Mouse (Mus musculus) gonadal fat pad, adult 2 months (tissue): ENCODE data around the gene Phf21a. TPM values are rescaled to one million over a fixed set of nuclear protein-coding genes. Genes with fewer than 3 reads are reported as not detected.

Source experiments
- DNase-seq: peaks from one replicate; pipeline ENCODE4 v3.0.0-alpha.2; 2012; ENCODE audit warnings: low read depth
- polyA plus RNA-seq: library from polyadenylated mRNA; depleted of rRNA; stranded (reverse); fragments of >200 nt; gene quantifications from 2 replicates; pipeline ENCODE4 v1.2.3, GENCODE M21; 2012

The Phf21a gene
- polyA plus RNA-seq, 1 experiment: 32.2 TPM

DNA sequence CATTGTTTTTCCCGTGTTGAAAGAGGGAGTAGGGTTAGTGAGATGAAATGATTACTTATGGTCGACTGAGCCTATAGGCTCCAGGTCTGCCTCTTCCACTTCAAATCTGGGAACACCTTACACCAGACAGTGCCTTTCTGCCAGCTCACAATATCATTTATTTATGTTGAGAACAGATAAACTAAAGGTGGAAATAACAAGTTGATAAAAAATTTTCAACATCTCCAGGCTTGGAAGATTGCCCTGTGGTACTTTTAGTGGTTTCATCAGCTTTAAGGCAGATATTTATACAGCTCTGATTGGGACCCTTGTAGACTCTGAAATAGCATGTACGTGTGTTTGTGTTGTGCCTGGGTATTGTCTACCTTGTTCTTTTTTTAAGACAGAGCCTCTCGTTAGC, 83.4 kb downstream of the Phf21a start:
- no peak for DNase-seq

DNA sequence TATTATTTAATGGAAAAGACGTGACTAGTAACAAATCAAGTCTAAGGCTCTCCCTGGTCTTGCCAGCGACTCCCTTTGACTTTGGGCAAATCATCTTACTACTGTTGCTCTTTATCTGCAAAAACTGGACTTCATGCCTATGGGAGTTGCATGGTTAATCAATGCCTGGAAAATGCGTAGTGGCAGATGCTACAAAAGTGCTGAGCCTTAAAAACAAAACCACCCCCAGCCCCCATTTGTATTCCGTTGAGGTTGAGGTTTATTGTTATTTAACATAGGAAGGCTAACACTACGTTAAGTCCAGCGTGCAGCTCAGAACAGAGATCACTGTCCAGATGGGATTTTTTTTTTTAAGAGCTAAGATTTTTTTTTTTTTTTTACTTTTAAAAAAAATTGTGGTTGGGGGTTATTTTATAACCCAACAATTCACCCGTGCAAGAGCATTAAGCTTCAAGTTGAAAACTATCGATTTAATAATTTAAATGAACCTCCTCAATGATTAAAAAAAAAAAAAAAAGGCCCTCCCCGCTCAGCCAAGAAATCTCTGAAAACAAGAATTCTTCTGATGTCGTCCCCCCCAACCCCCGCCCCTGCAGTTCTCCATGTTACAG, 89.3 kb downstream of the Phf21a start:
- no peak for DNase-seq

DNA sequence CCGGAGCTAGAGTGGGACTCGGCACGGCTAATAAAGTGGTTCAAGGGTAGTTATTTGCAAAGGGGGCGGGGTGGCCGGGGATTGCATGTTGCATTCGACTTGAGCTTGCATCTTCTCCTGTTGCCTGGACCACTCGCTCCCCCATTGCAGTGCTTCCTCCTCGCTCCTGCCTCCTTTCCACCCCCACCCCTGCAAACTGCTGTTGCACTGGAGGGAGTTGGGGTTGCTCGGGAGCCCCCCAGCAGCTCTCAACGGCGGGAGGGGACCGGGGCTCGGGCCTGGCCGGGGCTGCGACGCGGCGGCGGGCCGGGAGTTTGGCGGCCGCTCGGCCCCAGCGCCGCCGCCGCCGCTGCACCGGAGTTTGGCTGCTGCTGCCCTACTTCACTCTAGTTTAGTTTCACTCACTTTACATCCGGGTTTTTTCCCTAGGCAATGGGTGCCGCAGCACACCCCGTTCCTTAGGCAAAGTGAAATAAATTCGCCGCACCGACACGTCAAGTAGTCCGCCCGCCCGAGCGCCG, 90.1 kb downstream of the Phf21a start:
- no peak for DNase-seq

DNA sequence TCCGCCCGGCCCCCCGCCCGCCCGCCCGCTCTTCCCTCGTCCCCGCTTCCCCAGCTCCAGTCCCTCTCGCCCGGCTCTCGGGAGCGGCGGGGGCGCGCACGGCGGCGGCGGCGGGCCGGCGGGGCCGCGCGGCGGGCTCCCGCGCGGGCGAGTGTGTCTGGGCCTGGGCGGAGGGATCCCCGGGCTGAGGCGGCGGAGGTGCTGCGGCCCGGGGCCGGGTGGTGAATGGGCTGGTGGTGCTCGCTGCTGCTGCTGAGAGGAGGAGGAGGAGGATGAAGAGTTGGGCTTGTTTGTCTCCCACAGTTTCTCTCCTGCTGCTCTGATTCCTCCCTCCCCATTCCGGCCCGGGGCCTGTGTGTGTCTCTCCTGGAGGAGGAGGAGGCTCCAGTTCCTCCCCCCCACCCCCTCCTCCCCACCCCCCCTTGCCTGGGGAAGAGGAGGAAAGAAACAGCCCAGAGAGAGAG, 90.7 kb downstream of the Phf21a start:
- DNase-seq: no peak

DNA sequence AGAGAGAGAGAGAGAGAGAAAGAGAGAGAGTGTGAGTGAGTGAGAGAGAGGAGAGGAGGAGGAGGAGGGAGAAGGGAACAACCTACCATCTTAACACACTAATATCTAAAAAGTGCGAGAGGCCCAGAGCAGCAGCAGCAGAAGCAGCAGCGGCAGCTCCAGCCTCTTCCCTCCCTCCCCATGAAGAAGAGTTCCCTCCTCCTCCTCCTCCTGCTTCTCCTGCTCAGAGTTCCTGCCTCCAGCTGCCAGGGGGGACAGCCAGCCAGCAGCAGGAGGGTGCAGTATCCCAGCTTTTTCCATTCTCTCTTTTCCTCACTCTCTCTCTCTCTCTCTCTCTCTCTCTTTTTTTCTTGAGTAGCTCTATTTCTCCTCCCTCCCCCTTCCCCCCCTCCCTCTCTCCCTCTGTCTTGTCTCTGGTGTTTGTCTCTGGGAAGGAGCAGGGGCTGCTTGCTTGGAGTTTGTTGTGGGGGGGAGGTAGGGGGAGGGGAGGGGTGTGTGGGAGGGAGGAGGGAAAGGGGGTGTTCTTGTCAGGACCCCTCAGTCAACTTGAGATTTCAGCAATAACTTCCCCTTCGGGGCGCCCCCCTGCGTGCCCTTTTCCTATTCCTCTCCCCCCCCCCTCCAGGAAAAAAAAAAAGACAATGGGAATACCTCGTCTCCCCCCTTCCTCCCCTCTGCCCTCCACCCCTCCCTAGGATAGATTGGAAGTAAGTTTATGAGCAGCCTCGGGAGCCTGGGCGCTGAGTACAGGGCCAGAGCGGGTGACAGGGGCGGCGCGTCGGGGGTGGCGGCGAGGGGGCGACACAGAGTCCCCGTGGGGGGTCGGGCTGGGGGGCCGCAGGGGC, 91.4 kb downstream of the Phf21a start:
- DNase-seq: no peak

DNA sequence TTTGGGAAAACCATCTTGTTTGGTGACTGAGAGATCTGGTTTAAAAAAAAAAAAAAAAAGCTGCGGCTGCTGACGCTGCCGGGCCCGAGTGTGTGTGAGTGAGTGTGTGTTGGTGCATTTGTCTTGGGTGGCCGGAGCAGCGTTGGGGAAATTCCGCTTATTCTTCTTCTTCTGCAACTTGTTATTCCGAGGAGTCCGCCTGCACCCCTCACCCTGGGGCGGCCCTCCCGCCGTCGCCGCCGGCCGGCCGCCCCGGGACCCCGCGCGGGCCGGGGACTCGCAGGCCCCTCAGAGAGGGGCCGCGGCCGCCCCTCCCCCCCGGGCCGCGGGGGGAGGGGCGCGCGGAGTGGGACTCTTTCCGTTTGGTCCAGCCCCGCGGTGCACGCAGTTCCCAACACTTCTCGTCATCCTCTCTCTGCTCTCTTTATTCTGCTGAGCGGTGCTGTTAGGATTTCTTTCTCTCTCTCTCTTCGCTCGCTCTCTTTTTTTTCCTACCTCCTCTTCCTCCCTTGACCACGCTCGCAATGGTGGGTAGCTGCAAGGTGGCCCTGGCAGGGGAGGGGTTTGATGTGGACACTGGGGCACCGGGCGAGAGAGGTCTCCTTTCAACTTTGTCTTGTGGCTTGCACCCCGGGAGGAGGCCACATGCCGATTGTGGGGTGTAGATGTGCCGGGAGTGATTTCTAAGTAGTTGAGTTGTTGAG, 92.3 kb downstream of the Phf21a start:
- no peak for DNase-seq

DNA sequence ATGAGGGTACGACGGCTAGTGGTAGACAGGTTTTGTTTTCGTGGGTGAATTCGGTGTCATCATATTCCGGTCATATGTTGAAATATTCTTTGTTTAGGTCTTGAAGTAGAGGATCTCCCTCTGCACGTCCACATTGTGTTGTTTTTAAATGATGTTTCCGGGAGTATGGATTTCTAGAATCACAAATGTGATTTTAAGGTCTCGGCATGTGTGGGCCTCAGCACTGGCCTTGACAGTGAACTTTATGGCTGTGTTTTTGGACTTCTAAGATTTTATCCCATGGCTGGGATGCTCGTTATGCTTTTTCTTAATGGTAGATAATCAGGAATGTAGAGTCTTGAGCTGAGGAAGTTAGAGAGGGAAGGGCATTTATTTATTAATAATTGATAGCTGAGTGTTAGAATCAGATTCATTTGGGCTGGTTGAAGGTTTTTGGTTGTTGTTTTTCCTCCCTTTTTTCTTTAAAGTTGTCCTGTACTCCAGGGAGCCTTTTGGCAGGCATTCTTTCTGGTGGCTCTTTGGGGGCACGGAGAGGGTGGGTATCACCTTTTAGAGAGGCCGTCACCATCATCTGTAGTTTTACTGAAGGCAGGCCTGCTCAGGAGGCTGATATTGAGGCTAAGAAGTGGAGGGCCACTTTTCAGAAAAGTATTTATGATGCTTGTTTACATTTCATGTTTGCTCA, 93.0 kb downstream of the Phf21a start:
- no peak for DNase-seq

DNA sequence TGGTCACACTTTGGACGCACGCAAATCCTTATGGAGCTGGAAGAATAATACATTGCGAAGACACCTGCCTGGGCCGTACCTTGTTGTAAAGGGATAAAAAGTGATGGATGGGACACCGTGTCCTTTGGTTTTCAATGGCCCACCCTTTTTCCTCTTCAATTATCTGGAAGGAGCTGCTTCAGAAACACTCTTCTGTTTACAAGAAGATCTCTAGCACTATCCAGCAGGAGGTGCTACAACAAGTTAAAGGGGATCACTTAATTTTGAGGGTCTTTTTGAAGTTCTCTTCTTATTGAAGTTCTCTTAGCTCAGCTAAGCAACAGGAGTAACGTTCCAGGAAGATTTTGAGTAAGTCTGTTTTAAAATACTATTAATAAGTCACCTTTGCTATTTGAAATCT, 94.1 kb downstream of the Phf21a start:
- DNase-seq: no peak

DNA sequence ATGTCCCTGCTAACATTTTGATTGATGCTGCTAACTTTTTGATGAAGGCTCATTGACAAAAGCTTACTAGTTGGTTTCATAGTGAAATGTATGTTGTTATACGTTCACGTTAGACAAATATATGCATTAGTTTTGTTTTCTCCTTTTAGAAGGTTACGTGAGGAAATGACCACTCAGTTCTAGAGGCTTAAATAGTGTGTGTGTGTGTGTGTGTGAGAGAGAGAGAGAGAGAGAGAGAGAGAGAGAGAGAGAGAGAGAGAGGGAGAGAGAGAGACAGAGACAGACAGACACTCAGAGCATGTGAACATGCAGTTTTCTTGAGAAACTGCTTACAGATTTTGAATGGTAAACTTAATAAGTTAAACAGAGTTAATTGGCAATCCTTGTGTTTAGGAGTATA, 95.8 kb downstream of the Phf21a start:
- no peak for DNase-seq

DNA sequence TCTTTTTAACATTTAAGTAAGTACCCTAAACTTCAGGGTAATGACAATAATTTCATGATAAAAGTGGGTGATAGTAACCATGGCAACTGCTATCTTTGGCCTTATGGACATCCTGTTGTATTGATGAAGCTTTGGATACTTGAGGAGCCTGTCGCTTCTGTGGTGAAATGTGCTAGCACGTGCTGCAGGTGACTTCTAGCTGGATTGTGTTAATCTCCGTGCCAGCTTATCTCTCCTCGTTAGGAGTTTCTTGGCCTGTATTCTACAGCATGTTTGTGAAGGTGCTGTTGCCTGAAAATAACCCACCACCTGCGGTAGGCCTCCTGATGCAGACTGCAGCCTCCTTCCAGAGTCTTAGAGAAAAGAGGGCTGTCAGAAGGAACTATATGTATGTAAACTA, 98.0 kb downstream of the Phf21a start:
- DNase-seq: no peak

DNA sequence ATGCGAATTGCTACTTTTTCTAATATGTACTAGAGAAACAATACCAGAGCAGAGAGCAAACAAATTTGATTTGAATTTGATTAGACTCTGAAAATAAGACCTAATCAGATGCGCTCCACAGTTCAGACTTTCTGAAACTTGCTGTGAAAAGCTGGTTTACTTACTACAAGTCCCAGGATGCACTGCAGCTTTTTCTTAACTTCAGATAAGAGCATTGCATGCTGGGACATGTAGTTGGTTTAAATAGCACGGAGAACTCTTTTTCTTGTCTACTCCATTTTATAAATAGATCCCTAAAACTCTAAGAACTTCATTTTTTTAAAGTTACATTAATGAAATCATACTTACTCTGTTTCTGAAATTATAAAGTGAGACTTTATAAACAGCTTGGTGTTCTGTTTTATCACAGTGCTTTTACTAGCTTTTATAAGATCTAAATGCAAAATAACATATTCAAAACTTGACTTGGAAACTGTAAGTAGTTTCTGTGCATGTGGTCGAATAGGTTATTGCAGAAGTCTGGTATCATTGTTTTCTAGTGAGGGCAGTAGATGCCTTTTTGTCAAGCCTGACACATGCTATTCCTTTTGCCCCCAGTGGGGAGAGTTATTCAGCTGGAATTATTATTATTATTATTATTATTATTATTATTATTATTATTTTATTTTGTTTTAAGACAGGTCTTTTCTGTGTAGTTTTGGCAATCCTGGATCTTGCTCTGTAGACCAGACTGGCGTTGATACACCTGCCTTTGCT, 99.1 kb downstream of the Phf21a start:
- no peak for DNase-seq

DNA sequence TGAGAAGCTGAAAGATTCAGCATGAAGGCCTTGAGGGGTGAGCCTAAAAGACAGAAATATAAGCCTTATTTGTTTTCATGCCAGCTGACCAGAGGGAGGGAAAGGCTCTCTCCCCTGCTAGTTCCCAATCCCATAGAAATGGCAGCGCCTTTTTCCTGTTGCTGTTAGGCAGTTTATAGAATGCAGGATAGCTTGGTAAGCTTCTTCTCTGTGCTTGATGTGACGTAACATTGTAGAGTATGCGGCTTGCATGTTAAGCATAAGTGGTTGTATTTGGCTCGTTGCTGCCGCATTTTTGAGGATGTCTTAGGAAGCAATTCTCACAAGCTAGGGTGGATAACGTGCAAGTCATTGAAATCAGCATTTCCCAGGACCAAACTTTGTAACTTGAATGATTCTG, 105.2 kb downstream of the Phf21a start:
- DNase-seq: no peak

DNA sequence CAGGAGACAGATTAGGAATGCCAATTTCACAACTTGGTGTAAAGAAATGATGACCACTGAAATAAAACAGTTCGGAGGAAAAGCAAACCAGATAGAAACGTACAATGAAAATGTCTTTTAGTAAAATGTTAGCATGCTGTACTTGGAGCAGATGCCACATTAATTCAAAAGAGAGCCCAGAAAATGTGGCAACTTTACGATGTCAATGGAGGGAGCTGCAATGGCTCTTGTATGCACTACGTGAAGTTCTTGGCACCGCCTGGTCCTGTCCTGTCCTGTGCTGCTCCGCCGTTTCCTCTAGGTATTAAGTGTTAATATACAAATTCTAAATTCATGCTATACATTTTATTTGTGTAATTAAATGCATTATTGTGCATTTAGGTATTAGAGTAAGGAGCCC, 105.8 kb downstream of the Phf21a start:
- DNase-seq: no peak

DNA sequence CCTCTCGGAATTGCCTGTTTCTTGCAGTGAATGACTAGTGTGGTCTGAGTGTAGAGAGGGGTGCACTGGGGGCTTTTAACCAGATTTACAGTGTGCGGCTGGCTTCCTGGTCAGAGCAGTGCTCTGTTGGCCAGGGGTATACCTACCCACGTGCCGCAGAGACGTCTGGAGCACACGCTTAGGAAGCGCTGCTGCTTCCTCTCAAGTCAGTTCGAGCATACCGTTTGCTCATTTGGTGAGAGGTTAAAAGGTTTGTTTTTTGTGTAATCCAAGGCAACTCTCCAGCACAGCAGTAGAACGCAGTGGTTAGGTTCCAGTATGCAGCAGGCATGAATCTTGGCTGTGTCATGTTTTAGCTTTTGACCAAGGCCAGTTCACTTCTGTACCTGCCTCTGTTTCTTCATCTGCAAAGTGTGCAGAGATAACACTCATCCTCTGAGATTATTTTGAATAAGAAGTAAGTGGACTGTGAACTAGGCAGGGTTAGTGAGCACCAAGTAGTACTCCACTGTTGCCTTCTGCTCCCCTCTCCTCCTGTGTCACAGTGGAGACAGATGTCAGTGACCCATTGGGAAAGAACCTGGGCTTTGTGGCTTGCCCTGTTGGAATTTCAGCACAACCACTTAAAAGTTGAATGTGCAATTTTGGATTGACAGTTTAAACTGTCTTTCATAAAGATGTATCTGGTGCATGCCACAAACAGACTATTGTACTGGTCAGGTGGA, 106.8 kb downstream of the Phf21a start:
- DNase-seq: no peak

DNA sequence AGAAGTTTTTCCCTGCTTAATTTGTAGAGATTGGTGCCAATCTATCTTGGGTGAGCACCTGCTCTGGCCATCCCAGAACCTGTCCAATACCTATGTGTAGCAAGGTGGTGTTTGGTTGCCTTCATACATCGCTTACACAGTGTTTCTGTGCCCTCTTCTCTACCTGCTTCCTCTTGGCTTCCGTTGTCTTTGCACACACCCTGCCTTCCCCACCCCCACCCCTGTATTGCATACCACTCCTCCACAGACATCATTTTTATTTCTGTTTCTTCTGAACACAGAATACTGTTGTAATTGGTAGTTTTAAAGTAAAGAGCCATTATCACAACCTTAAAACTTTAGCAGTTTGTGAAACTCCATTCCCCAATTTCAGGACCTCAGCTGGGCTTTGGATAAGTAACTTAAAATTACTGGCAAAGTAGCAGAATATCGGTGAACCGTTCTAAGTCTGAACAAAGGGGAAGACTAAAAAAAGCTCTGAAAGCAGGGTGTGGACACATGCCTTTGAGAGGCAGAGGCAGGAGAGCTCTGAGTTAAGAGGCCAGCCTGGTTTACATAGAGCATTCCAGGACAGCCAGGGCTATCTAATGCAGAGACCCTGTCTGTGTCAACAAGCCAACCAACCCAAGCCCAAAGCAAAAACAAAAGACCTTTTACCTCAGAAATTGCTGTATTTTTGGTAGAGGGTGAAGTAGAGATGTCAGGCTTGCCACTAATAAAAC, 109.6 kb downstream of the Phf21a start:
- no peak for DNase-seq

DNA sequence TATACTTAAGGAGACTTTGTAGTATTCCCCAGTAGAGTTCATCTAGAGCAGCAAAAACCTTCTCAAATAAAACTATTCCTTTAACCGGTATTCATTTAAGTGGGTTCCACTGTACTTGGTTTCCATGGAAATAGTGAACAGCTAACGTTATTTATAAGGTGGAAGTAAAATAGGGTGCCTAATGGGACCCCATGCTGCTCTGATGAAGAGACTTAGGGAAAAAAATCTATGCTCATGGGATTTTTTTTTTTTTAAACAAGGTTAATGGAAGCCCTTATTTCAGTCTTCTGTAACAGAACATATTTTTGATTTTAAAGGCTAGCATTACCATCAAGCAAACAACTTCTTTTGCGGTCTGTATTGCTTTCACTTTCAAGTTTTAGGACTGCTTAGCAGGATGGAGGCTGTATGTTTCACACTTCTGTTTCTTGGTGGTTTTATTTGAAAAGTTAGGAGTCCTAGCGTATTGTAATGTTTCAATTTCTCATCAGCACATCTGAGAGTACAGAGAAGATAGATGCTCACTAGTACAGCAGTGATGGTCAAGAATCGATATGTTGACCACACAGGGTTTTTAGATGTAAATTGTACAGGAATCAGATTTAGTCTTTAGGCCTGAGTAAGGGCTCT, 112.2 kb downstream of the Phf21a start:
- no peak for DNase-seq

DNA sequence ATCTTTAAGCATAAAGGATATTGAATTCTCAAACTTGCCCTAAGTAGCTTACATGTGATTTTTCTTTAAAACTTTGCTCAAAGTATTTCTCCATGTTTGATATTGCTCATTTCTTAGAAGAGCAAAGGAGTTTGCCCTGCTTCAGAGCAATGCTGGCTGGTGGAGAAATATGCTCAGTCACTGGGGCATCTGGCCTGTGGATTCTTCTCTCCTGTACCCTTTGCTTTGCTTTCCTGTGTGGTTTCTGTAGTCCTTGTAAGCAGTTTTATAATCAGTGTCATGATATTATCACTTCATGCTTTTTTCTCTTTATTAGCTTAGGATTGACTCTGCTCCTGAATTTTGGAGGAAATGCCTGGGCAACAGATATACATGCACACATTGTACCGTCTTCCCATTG, 117.5 kb downstream of the Phf21a start:
- no peak for DNase-seq

DNA sequence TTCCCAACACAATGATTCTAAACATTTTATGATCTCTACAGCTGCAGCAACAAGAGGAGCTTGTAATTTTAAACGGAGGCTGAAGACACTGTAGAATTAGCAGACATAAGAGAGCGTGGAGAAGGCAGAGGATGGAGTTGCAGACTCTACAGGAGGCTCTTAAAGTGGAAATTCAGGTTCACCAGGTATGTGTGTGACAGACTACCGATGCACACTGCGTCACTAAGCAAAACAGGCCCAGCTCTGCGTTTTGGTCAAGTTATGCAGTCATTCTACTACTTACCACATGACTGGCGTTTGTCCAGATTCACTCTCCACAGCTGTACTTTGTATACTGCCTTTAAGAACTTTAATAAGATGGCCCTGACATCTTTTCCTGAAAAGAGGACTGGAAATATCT, 128.5 kb downstream of the Phf21a start:
- DNase-seq: no peak

DNA sequence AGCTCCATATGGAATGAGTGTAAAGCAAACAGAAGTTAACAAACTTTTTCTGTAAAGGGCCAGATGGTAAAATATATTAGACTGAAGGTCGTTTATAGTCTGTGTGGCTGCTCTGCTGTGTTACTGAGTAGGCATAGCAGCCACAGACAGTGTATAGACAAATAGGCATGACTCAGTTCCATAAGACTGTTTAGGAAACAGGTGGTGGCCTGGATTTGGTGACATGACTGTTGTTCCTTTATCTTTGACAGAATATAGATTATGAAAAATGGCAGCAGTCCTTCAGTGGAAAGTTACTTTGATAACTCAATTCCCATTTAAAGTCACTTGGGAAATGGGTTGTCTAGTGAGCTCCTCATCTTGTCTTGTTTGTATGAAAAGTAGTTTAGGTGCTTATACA, 132.7 kb downstream of the Phf21a start:
- DNase-seq: no peak
